Mouse (Mus musculus) right cerebral cortex, postnatal 36 days (tissue): ENCODE results near the gene C2cd2.
A peak's percentile ranks its signal among the peaks of the same experiment; 100 is the strongest.
"Not testable (repeated sequence)": the region's sequence is repeated elsewhere in the genome, so short reads cannot be mapped to it uniquely, and the experiment has no call there.

Experiments
- DNase-seq, 2 experiments: peaks; one replicate each; pipeline ENCODE4 v3.0.0; 2022; ENCODE audit warnings: low spot score in 2 of 2, mixed read lengths in 1 of 2

Gene C2cd2

DNA sequence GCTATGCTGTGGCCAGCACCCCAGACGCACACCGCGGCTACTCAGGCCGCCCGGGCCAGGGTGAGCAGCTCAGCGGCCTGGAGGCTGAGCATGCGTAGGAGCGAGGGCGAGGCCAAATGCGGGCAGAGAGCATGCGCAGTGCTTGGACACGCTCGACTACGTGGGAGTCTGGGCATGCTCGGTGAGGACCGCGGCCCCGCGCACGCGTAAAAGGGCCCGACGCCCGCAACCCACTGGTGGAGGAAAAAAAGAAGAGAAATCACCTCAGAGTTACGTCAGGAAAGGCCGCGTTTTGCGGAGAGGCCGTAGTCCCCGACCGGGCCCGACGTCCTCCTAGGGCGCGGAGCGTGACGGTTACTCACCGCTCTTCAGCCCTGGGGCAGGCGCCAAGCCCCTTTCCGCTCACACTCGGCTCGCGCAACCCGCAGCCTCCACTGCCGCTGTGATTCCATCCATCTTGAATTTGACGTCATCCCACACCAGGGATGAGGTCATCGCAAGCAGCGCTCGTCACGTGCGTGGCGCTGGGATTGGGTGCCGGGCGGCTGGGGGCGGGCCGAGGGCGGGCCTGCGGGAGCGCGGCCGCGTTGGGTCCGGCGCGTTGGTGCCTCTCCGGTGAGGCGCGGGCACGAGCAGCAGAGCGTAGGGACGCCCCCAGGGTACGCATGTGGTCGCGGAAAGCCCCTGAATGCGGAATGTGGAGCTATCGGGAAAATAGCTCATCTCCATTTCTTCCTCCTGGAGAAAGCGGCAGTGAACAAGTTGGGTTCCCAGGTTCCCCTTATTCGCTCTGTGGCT lies at the start of gene C2cd2, which contains the start of gene Zbtb21:
C2cd2 (minus strand) TSS at position 448 of the 798 bp plus-strand sequence.
Zbtb21 (minus strand) TSS at position 472 of the 798 bp plus-strand sequence.
- peak; percentile 96 for DNase-seq

DNA sequence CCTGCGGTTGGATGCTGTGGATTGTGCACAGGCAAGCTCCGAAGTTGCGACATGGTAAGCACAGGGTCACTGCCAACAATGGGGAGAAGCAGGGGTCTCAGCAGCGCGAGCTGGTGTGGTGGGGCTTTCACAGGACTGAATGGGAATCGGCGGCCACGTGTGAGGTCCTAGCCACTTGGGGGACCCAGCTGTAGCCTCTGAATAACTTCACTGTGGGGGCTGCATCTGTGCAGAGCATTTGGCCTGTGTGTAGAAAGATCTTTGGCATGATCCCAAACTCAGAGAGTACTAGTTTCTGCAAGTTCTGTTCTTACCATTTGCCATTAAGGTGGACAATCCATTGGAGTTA lies 35.0 kb upstream of the C2cd2 start:
- not testable (repeated sequence) for DNase-seq

DNA sequence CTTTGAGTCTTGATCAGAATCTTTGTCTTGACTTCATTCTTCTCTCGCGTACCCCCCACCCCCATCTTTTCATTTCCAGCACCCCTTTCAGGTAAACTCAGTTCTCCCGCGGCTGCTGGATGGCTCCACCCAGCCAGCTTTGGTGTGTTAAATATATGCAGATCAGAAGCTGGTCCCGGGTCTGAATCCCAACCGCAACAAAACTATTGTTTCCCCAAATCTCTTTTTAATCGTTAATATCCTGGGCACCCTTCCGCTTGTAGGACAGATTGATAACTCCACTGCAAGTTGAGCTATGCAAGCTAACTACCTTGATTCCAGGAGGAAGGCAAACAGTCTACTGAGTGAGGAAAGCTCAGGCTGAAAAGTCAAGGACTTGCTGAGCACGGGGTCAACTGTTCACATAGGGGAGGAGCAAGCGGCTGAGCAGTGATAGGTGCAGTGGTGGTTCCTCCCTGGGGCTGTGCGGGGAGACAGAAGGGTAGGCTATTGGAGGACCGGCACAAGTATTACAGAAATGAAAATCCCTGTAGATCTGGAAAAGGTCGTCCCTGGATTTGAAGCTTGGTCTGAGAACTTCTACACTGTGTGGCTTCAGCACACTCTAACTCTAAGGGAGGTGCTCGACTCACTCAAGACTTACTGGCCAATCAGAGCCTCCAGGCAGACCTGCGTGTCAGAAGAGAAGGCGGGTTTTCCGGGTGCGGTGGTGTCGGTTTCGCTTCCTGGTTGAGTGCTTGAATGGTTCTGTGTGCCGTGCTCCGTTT lies 34.4 kb upstream of the C2cd2 start, which contains the start of gene B230307C23Rik:
B230307C23Rik (plus strand) TSS at position 700 of the 767 bp plus-strand sequence.
- peak; percentile 84 to 89 for DNase-seq

DNA sequence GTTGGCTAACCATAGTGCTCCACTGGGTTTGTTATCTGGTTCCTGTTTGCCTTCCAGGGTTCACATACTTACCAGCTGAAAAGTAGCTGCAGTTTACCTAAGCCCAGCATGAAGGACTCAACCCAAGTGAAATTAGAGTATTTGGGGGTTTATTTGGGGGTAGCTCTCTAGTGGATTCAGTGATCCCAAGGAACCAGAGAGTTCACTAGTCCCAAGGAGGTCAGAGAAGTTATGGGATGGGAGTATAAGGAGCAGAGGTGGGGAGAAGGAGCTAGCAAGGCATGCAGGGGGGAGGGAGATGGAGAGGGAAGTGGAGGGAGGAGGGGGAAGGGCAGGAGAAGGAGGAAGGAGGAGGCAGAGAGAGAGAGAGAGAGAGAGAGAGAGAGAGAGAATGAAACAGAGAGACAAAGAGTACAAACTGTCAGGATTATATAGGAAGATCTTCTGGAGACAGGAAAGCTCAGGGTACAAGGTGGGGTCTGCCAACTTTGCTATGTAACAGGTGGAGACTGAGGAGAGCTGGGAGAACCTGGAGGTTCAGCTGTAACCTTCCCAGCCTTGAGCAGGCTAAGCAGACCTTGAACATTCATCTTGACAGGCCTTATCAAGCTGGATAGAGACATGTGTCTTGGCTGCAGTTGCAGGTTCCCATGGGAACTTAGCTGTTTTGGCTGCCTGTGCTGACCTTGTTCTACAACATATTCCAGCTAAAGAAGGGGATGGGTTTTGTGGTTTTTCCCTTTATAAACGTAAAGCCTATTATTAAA lies 33.6 kb upstream of the C2cd2 start:
- no peak for DNase-seq

DNA sequence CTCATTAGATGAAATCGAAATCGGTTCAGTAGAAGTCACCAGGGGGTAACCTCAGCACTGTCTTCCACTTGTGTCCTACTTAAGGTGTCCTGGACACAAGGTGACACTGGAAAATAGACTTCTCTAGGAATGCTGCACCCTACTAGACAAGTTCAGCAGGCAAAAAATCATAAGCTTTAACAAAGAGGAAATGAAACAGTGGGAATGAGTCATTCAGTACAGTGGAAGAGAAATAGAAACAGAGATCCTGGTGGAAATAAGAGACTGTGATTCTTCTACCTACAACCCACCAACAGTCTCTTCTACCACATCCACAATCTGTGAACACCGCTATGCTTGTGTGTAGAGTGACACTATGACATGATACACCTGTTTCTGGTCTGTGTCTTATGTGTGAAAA lies 30.1 kb upstream of the C2cd2 start:
- not testable (repeated sequence) for DNase-seq

DNA sequence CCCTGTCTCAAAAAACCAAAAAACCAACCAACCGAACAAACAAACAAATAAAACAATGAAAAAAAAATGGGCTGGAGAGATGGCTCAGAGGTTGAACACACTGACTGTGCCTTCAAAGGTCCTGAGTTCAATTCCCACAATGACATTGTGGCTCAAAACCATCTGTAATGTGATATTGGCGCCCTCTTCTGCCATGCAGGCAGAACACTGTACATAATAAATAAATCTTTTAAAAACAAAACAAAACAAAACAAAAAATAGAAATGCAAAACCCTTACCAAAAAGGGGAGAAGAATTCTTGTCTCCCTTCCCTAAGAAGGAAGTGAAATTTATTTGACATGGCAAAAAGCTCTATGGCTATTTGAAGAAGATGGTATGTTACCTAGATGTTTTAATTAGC lies 29.1 kb upstream of the C2cd2 start:
- DNase-seq: no peak

DNA sequence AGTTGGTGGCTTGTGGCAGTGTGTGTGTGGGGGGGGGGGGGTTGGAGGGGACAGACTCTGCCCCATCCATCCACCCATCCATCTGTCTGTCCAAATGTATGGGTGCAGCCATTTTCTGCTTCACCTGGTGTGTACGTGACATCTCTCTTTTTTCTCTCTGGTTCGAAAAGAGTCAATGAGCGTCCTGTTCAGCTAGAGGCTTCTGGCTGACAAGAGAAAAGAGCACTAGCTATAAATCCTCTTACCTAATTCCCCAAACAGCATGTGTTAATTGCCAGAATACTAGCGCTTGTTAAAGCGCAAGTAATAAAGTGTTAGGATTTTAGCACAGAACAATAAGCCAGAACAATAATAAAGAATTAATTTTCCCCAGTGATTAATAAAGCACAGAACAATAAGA lies 22.2 kb upstream of the C2cd2 start:
- no peak for DNase-seq

DNA sequence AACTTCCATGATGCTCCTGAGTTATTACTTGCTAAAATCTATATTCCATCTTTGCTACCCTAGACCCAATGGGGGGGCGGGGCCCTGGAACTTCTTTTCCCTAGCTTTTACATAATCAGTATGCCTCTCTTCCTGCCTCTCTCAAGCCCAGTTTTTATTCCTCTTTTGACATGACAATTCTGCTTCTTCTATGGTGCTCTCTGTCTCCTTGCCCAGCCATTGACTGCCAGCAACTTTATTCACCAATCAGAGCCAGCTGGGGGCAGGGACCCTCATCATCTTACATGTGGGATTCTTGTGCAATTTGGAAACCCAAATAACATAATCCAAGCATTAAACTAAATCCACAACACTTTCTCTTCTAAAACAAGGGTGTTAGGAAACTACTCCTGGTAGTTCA lies 19.0 kb upstream of the C2cd2 start:
- DNase-seq: no peak

DNA sequence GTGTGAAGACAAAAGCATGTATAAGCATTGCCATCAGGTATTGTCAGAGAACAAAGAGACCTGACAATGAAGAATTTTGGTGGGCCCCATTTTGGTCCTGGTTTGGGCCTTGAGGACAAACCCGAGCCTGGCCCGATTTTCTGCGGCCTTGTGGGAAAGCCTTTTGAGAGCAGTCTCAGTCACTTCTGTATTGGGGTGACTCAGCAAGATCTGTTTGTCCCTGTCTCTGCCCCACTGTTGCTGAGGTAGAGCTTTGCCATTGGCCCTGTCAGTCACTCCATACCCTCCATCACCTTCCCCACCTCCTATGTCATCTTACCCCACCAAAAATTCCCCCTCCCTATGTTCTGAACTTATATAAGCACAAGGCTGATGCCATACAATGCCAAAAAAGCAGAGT lies 15.3 kb upstream of the C2cd2 start:
- DNase-seq: no peak

DNA sequence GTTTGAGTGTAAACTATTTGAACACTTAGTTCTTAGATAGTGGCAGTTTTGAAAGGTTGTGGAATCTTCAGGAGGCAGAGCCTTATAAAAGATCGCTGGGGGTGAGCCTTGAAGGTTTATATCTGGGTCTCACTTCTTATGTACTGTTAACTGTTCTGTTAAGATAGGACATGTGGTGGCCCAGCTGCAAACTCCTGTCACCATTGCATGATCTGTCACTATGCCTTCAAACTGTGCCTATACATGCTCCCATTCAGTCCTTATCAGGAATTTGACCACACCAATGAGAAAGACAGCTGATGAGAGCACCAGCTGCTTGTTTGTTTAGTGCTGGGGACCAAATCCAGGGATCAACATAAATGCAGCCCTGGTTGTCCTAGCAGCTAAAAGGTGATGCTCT lies 14.9 kb upstream of the C2cd2 start:
- DNase-seq: no peak

DNA sequence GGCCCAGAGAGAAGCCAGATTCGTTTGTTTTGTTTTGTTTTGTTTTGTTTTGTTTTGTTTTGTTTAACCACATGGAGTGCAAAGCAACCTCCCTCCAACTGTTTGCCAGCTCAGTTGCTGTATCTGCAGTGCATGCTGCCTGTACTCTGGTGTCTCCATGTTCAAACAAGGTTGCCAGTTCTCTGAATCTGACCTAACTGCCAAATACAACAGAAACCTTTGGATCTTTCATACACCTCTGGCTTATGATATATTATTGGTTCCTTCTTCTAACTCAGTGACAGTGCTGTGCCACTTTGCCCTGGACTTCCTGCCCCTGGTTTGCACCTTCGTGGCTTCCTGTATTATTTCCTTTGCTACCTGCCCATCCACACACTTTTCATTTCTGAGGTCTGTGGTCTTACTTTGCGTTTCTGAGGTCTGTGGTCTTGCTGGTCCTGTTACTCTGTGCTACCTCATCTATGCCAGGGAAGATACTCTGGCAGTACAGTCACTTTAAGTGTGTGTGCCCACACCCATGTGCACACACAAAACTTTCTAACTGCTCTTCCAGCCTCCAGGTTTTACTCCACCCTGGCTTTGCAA lies 1.6 kb upstream of the C2cd2 start:
- DNase-seq: no peak

DNA sequence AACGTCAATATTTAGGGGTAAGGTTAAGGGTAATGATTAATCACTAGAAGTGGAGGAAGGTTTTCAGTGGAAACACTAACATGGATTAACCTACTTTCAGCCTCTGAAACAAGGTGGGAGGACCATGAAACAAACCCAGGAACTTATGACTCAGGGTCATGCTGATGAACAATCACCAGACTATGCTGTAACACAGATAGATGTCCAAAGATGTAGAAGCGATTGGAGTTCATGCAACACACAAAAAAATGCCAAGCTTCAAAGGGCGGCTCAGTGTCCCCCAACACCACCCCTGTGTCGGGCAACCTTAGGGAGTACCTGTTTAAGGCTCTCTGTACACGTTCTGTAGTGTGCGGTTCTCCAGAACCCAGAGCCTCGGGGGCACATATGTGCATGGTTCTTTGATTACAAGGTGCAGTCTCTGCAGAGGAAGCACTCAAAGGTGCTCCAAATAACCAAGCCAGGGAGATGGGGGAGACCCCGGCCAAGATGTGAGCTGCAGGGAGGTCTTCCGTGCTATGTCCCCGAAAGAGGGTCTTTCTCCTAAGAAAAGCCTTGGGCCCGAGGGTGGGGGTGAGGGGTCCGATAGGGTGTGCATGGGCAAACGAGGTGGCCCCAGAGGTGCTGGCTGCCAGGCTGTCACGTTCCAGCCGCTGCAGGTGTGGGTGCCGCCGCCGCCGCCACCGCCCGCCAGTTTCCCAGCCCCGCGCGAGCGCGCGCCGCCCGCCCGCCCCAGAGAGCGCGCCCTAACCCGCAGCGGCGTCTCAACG lies 832 bp downstream of the C2cd2 start:
- no peak for DNase-seq

DNA sequence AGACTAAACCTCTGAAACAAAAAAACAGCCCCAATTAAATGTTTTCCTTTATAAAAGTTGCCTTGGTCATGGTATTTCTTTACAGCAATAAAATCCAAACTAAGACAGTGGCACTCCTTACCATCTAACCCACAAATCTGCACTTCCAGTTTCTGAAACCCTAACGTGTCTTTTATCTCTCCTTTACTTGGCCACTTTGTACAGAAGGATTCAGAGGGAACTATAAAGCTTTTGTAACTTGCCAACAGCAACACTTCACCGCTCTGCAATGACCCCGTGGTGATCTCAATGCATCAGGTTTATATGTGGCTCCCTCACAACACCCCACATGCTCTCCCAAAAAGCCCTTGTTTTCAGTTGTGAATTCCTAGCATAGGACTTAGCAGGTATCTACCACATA lies 2.0 kb downstream of the C2cd2 start:
- DNase-seq: no peak

DNA sequence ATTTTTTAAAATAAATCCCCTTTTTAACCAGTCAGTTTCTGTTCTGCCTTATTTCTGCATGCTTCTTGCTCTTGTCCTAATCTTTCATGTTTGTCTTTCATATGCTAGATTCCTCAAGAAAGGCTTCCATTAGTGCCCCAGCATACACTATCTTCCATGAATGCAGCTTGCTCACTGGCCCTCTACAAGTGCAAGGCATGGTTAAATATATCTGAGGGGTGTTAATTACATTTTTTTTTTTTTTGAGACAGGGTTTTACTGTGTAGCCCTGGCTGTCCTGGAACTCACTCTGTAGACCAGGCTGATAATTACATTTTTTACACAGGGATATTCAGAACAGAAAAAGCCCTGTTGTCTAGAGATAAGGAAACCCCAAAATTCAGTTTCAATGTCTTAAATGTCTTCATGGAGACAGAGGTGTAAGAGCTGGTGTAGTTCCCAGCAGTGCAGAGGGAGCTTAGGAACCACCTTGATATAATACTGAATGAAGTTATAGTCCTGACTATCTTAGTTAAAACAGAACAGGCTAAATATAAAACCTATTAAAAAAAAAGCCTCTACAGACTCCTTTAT lies 3.9 kb downstream of the C2cd2 start:
- no peak for DNase-seq

DNA sequence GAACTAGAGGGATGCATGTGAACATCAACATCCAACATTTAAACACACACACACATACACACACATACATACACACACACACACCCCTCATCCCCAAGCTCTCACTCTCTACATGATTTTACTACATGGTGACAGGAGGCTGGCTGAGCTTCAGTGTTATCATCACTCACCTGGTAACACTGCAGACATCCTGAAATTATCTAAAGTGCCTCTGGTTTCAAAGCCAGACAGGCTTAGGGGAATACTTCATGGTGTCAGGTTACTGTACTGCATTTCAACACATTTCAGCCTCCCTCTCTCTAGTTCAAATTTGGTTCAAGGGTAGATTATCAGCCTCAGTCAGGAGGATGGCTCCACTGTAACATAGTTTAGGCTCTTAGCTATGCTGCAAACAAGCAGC lies 4.8 kb downstream of the C2cd2 start:
- no peak for DNase-seq

DNA sequence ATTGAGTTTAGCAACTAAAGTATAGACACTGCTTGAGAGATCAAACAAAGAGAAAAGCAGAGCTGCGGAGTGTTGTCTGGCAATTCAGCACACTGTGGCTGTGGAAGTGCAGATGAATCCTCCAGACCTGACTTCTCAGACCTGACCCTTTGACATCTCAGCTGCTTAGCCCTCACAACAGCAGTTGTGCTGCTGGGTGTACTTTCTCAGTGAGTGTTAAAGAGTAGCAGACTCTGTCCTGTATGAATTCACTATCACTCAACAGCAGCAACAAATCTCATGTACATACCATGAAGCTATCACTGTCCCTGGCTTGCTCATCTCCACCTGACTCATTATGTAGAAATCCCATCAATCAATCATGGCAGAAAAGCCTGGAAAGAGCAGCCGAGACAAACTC lies 6.4 kb downstream of the C2cd2 start:
- DNase-seq: no peak

DNA sequence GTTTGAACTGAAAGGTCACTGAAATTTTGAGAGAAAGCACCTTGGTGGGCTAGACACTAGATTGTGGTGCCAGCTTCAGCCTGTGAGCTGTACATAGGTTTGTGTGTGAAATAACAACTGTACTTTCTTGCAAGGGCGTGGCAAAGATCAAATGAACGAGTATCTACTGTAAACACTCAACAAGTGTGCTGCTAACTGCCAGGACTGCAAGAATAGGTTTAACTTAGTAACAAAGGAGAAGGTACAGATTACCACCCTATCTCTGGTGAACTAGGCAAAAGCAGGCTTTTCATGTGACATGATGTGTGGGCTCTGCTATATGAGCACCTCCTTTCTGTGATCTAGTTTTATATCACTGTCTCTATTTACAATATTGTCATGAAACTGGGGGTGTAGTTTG lies 9.1 kb downstream of the C2cd2 start:
- no peak for DNase-seq

DNA sequence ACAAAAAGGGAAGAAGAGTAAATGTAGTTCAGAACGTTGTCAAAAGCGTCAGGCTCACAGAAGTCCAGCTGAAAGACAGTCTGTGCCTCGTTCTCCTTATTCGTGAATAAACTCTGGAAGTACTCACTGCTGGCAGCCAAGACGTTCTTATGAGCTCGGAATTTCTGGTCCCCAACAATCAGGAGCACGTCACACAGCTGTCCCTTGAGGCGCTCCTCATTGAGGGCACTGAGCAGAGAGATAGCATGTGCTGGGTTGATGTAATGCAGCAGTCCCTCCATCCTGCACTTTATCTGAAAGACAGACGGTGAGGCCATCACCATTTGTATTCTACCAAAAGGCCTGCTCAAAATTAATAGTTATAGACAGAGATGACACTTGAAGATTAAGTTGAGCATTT lies 9.6 kb downstream of the C2cd2 start:
- no peak for DNase-seq

DNA sequence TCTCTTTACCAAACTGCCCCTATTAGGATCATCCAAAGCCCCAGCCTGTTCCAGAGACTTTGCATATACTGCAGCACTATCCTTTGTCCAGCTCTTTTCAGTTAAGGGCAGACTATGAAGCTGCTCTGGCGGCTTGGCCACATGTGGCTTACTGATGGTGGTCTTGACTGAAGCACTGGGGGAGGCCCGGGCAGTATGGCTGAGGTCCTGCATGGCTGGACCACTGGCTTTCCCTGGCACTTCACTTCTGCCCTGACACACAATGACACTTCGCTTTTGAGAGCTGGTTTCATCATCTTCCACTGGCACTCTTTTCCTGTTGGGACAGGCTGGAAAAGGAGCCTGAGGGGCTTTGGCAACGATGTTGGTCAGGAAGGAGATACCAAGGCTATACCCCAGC lies 10.0 kb downstream of the C2cd2 start:
- no peak for DNase-seq

DNA sequence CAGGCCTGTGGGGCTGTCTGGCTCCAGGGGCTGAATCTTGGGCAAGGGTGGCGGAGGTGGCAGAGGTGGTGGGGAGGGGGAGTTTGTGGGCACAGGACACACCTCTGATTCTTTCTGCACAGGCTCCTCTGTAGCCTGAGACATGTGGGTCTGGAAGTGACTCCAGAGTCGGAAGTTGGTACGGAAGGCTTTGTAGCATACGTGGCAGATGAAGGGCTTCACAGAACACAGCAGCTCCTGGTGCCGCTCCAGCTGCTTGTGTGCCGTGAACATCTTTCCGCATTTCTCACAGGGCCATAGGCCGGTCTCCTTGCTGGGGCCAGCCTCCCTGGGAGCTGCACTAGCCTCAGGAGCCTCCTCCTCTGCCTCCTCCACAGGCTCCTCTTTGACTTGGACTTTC lies 12.3 kb downstream of the C2cd2 start:
- DNase-seq: no peak

DNA sequence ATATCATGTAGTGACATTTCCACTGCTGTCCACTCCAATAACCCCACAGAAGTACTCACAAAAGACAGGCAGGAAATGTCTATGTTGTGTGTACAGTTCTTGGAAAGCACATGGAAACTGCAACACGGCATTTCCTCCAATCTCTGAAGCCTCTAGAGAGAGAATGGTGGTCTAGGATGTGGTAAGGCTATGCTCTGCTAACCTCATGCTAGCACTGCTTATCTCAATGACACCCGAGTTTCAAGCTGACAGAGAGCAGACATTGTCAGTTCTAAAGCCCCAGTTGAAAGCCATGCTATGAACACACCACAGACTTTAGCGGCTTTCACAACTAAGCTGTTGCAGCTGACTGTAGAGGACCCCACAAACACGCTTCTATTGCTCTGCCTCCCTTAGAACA lies 13.6 kb downstream of the C2cd2 start:
- DNase-seq: no peak
